Mouse (Mus musculus) left cerebral cortex, adult 11 months (tissue): ENCODE measurements at regions not wholly inside any gene's neighbourhood (a gene's known extent, or its start where the extent isn't known, plus 50 kb on each side); places are given as distances from the start of the nearest gene placed in this dataset.
"Not testable (repeated sequence)": the region's sequence is repeated elsewhere in the genome, so short reads cannot be mapped to it uniquely, and the experiment has no call there.

Source experiments
- DNase-seq: peaks from one replicate; pipeline ENCODE4 v3.0.0; 2022; ENCODE audit warnings: low spot score

DNA sequence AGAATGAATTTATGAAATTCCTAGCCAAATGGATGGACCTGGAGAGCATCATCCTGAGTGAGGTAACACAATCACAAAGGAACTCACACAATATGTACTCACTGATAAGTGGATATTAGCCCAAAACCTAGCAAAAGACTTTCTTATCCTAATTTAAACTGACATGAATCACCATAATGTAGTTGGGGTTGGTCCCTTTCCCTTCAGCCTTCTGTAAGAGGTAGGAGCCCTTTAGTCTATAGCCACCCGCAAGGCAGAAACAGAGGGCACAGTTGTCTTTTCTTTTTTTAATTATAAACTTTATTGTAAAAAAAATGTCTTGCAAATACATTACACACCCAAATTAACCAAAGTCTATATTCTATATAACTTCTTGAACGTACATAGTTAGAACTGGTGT is 81.3 kb downstream of the Ogfrl1 start:
- not testable (repeated sequence) for DNase-seq

DNA sequence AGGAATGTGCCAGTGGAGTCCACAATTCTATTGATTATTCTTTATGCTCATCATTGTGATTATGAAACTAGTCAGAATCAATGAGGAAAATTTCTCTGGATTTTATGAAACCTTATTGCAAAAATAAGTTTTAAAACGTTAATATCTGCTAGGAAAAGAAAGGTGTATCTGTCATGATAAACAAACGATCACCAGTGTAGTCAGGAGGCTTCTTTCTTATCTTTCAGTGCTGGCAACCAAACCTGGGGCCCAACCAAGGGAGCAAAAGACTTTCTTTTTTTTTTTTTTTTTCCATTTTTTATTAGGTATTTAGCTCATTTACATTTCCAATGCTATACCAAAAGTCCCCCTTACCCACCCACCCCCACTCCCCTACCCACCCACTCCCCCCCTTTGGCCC is 82.7 kb downstream of the Ogfrl1 start:
- DNase-seq = not testable (repeated sequence)

DNA sequence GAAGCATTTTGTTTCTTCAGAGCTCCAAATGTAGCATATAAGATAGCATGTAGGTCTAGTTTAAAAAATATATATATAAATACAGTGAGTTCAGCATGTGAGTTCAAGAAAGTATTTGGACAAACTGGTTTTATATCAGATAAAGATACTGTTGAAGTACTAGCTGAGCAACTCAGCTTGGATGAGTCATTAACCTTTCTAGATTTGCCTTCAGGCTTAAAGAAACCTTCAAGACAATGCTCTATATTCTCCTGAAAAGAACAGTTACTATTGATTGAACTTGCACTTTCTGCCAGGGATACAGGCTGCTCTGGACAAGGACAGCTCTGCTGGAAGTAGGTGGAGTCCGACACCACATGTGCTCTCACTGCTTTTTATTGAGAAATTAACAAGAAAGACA is 104.9 kb downstream of the Ogfrl1 start:
- DNase-seq = no peak

DNA sequence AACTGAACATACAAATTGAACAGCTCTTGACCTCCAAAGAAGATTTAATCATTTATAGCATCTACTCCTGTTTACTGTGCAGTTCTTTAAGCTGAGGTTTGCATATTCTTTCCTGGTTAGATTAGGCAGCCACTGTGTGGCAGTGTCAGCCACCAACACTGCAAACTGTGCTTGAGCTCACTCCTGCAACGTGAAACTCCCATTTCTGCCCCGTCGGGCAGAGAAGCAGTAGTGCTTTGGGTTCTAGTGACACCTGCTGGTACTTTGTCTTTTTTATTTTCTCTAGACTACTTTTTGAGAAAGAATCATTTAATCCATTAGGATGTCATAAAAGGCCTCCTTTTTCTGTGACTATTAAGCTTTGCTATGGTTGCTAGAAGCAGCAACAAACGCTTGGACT is 110.8 kb downstream of the Ogfrl1 start:
- peak; percentile 63 for DNase-seq

DNA sequence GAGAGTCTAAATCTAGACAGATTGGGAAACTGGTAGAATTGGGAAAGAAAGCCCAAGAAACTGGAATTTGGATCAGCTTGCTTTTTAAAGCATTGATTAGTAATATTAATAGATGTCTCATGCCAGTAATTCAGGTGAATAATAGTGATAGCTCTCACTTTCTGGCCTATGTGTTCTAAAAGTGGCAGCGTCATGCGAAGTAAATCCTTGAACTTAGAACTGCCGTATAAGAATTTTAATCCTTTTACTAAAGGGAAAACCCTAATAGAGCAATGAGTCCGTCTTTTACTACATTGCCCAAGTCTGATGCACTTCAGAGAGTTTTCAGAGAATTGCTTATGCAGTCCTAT is 114.7 kb downstream of the Ogfrl1 start:
- DNase-seq = no peak

DNA sequence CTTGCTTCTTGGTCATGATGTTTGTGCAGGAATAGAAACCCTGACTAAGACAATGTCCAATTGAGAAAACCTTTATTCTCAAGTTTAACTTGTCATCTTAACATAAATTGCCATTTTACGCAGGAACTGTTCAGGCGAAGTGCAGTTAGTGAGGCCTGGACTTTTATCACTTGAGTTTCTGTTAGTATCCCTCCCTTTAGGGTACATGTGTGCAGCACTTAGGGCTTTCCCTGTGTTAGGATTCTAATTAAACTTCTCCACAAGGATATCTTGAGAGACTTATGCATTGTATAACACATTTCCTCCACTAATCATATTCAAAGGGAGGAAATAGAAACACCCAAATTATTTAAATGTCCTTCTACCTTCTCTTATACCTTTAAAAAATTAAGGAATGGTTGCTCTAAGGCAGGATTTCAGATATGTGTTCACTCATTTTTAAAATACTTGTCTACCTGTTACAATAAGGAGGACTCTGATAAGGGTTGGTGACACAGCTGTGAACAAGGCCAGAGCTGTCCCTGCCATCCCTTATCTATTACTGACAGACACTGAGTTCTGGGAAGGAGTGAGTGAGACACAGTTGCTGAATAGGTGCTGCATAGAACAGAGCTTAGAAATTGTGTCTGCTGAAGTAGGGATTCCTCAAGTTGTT is 115.2 kb downstream of the Ogfrl1 start:
- no peak for DNase-seq

DNA sequence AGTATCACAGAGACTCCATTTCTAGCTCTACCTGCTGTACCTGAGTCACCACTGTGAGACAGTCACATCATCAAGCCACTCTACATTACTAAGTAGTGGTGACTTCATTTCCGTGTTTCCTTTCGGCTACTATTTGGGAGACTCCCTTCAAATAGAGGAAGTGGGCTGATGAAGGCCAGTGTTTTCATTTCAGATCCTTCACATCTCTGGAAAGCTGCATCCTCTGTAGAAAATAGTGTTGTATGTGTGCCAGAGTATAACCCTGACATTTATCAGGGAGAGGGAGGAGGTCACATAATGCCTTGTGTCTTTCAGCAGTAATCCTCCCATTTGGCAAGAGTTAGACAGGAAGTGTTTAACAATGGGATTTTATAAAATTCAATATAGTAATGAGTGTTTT is 117.7 kb downstream of the Ogfrl1 start:
- no peak for DNase-seq

DNA sequence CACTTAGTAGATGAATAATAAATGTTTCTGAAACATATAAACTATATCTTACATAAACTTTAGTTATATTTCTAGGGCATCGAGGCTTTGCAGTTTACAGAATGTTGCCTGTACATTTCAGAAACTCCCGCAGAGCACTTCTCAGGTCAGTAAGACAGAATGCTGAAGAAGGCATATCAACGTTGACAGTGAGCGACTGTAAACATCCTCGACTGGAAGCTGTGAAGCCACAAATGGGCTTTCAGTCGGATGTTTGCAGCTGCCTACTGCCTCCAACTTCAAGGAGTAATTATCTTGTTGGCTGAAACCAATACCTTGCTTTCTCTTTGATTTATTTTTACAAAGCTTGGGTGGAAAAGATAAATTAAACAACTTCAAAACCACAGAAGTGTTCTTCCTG is 125.5 kb downstream of the Ogfrl1 start:
- DNase-seq = no peak

DNA sequence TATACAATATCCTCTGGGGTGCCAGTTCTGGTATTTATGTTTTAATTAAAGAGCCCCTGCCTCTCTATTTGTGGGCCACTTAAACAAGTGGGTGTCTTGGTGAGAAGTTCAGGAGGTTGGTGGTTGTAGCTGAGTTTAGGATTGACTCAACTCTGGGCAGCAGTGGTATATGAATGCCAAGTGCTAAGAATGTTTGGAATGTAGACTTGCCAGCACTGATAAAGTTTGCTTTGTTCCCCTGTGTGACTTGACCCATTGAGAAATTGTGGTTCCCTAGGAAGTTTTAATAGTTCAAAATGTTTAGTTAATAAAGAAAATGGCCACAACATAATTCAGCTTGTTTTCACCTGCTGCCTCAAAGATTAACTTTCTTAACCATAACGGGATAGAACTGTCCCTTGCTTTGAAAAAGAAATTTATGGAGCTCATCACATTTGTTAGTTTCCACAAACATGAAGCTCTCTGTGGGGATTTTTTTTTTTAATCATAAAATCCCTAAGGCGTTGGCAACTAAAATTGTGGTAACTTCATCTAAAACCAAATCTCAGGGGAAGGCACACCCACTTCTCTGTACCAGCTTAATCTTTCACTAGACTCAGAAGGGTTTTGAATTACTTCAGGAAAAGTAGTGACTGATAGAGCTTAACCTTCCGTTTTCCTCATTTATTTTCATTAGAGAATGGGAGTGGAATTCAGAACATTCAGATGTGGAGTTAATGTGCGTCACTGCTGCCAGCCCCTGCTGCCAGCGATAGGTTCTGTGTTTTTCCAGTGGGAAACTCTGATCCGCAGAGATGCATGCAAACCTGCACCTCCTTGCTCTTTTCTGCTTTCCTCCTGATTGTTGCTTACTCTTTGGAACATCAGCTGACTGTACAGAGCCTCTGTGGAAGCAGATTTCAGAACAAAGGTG is 126.4 kb downstream of the Ogfrl1 start:
- no peak for DNase-seq

DNA sequence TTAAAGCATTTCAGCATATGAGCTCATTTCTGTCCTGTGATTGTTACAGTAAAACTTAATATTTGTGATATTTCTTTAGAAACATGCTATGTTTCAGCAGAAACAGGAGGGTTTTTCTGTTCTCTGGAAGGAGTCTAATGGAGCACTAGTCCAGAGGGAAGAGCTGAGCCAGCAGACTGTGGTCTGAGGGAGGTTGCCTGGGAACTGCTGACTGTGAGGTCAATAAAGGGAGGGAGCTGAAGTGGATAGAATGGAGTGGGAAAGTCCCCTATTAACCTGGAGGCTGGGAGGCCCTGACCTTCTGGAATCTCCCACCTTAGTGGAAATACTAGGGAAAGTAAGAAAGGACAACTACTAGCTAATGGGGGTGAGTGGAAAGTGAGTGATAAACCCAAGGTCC is 129.5 kb downstream of the Ogfrl1 start:
- no peak for DNase-seq

DNA sequence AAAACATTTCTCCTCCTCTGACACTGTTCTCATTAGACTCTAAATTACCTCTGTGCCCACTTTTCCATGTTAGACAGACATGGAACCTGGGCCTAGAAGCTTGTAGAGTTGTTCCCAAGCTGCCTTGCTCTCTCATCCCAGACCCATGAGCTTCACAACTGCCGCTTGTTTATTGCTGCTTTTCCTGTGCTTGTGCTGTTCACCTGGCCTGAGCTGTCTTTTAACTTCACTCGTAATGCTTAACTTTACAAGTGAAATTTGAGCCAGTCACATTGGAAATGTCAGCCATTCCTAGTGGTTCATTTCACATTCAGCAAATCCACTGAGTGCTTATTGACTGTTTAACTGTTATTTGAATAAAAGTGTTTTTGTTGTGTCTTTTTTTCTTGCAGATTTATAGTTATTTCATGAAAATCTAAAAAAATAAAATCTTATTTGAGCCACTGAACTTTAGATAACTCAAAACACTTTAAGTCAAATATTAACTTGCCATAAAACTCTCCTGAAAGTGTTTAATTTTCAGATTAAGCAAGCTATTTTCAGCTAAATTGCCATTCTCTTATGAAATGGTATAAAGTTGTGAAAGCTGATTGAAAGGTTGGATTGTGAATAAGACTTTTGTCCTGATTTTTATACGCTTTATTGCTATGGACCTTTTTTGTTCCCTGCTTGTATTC is 131.9 kb downstream of the Ogfrl1 start:
- no peak for DNase-seq

DNA sequence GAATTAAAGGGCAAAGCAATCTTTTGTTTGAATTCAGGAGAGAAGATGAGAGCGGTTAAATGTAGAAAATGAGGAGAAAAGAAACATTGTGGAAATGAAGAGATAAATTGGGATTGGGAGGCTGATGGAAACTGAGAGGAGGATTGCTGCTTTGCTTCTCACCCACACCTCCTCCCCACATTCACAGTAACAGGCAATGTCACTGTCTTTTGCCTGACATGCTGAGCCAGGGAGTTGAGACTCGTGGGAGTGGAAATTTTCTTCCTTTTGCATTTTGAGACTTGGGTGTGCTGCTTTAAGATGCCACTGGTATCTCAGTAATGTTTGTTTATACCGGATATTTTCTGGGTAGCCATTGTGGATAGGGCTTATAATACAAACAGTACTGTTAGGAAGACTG is 133.3 kb downstream of the Ogfrl1 start:
- peak; percentile 24 for DNase-seq

DNA sequence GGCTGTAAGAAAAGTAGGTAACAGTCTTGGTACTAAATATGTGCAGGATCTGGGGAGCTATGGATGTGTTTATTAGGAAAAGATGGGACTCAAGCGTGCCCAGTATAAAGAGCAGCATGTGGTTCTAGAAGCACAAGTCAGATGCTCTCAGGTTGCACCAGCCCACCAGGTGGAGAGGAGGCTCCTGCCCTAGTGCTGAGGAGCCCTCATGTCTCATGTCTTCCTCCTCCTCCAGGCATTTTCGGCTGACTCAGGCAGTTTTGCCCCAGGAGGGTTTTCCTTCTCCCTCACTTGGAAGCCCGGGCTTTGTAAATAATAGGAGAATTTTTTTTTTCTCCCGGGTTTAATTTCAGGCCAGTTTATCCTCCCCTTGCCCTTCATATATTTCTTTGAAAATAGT is 133.8 kb downstream of the Ogfrl1 start:
- no peak for DNase-seq

DNA sequence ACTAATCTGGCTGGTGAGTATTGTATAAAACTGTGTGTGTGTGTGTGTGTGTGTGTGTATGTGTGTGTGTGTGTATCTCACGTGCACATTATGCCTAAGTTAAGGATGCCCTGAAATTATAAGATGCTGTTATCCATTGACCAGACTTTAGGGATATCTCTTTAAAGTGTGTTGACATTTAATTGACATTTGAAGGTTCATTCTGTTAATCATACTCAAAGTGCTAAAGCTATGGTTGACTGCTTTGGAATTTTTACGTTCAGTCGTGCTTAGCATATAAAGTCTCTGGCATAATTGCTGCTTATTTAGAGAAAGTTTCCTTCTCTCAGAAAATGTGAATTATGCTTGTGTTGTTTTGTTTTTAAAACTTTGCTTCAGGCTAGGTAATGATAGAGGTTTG is 135.9 kb downstream of the Ogfrl1 start:
- no peak for DNase-seq

DNA sequence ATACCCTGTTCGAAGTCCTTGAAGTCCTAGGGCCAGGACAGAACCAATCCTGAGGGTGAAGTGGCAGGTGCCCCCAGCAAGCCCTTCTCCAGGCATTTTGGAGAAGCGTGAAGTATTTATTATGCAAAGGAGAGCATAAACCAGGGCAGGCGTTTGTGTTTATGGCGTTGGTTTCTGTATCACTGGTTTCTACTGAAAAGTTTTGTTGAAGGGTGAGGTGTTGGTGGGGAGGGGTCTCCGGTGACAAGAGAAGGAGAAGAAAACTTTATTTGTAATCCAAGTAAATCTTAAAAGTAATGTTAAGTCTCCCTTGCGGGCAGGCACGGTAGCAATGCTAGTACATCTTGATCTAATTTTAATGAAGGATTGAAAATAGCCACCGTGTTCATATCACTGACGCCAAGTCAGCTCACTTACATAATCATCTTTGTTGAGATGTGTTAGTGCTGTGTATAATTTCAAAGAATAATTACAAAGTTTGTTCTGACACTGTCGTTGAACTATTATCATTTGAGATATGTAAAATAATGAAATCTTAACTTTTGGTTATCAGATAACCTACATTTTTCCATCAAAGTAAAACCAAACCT is 140.2 kb downstream of the Ogfrl1 start:
- no peak for DNase-seq

DNA sequence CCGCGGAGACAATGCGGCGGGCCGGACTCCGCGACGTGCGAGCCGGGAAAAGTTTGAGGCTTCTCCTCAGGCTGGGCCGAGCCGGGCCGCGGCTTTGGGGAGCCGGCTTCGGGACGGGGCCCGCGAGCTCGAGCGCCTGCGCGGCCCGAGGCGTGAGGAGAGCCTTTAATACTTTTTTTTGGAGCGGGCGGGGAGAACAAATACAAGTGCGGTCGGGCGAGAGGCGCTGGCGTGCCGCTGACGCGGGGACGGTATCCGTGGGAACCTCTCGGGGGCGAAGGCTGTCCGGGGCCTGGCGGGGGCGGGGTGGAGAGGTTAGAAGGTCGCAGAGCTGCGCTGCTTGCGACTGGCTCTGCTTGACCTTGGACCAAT is 141.0 kb downstream of the Ogfrl1 start:
- DNase-seq = peak; percentile 36

DNA sequence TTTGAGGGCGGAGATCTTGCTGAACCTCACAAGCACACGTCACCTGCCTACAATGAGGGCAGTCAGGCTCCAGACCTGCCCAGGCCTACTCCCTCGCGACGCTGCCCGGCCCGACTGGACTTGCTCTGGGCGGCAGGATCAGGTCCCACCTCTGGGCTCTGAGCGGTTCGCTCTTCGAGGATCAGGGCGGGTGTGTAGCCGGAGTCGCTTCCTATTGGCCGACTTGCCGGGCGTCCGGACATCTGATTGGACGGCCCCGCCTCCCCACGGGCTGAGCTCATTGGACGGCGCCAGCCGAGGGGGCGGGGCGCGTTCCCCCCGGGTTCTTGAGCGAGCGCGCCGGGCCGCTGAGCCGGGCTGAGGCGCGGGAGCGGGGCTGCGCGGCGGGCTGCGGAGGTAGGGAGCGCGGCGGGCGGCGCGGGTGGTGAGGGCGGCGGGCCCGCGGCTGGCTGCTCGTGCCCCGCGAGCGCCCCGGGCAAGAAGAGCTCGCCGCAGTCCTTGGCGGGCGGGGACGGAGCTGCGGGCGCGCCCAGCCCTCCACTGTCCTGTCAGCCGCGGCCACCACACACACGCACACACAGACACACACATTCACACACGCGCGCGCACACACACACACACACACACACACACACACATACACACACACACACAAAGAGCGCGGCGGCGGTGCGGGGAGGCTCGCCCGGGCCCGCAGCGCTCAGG is 141.5 kb downstream of the Ogfrl1 start:
- peak; percentile 94 for DNase-seq

DNA sequence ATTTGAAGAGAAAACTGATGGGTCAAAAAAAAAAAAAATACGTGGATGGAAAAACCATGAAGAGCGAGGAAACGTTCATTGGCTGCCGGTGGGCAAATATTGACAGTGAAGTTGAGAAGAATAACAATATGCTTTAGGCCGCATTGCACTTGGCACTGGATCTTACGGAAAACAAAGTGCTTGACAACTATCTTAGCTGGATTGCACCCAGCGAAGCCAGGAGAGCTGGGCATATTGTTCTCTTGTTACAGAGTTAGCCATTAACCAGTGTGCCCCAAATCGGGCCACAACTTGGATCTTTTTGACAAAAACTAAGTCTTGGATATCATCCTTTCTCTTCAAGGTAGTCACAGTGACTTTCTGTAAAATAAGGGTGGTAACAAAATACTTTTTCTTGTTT is 143.3 kb downstream of the Ogfrl1 start:
- no peak for DNase-seq

DNA sequence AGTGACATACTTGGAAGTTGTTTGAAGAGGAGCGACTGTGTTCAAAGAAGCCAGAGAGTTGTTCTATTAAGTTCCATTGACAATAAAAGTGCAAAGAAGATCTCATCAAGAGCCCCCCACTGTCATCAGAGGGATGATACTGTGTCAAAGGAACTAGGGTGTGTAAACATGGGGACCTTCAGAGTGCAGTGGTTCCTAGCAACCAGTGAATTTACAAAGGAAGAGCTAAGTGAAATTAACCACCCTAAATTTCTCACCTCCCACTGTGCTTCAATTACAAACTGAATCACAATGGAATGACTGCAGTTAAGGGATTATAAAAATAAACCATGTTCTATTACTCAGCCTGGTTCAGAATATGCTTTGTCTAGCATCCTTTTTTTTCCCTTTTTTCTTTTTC is 129.5 kb upstream of the 4933415F23Rik start:
- peak; percentile 11 for DNase-seq

DNA sequence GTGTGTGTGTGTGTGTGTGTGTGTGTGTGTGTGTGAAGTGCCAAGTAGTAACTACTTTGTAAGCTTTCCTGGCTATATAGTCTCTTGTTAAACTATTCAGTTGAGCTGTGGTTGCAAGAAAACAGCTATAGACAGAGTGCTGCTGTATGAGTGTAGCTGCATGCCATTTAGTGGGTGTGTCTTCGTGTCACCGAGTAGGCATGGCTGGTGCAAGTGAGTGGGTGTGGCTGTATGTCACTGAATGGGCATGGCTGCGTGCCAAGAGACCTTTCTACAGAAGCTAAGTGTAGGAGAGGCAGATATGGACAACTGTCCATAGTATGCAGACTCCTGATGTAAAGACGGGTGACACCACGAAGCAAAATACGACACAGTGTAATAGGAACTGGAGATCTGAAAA is 126.4 kb upstream of the 4933415F23Rik start:
- DNase-seq = no peak

DNA sequence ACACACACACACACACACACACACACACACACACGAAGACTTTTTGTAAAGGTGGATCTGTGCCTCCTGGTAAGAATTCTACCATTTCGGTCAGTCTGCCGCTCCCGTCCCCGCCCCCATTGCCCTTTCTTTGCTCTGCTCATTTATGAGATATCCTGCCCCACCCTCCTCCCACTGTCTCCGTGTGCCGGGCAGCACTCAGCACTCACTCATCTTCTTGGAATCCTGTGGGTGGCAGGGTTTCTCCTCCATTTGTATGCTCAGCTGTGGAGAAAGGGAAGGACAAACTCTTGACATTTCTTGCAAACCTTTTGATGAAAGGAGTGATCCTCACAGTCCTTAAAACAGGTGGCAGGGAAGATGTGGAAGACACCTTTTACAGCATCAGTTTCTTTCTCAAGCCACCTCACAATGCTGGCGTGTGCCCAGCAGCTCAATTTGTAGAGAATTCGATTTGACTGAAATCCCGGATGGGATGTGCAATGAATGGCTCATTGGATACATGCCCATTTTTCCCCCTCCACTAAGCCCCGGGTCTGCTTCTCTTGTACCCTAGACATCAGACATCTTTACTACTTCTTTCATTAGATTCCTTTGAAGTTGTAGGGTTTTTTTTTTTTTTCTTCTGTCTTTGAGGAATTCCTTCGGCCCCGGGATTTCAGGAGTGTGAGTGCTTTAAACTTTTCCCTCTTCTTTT is 112.6 kb upstream of the 4933415F23Rik start:
- no peak for DNase-seq

DNA sequence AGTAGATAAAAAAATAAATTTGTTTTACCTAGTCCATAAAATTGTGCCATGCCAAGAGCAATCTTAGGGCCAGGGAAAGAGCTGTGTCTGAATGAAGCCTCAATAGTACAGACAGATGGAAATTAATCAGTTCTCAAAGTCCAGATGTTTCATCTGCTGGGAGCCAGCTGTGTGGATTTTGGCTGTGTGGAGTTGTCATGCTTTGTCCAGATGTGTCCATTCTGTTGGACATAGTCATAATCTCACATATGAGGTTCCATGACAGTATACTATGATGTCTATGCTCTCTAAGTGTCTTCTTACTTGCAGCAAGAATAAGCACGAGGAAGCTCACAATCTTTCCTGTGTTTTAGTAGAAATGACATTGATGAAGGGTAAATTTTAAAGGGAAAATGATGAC is 105.8 kb upstream of the 4933415F23Rik start:
- no peak for DNase-seq
